Mouse (Mus musculus): ENCODE data around the gene Disp3. TPM values are rescaled to one million over a fixed set of nuclear protein-coding genes. Genes with fewer than 3 reads are reported as not detected.
A peak's percentile ranks its signal among the peaks of the same experiment; 100 is the strongest.

Disp3 gene
- polyA plus RNA-seq, 1 experiment from 2014 or later, result 0.16 TPM

DNA sequence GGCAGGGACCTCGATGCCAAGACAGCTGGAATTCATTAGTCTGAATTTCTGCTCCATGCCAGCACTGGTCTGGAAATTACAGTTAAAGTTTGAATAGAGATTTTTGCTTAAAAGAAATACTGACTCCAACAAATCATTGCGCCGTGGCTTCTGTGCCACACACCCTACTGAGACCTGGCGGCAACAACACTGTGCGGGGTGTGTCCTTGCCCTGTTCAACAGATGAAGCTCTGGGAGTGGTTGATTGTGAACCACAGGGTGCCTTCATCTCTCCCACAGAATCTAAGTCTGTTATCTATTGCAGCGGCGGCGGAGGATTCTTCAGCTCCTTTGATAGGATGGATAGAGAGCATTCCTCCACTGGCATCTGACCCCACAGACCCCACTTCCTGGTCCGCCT, 54.7 kb downstream of the Disp3 start:
- no peaks in the 10 kb centered on the region for H3K27me3 ChIP-seq (ENCODE audit: insufficient read depth, low read length)
- WGBS, result 81% methylated on average over 9 of the region's 9 CpGs
- no peaks in the 10 kb centered on the region for H3K9me3 ChIP-seq (ENCODE audit: low read length)
- H3K9ac ChIP-seq (replicated peaks; ENCODE audit: low read length), result no peak overlapping the region
- H3K4me1 ChIP-seq (ENCODE audit: insufficient read depth, low read length), result no peaks in the 10 kb centered on the region
- no peaks in the 10 kb centered on the region for H3K36me3 ChIP-seq (ENCODE audit: insufficient read depth, low read length)
- no peak for ATAC-seq (ENCODE audit: low FRiP score, low TSS enrichment)
- no peak overlapping the region for H3K27ac ChIP-seq (ENCODE audit: low read length)
- H3K4me3 ChIP-seq (ENCODE audit: low read length), result no peak overlapping the region
- no peak overlapping the region for H3K4me2 ChIP-seq (replicated peaks; ENCODE audit: low read depth, low read length)

DNA sequence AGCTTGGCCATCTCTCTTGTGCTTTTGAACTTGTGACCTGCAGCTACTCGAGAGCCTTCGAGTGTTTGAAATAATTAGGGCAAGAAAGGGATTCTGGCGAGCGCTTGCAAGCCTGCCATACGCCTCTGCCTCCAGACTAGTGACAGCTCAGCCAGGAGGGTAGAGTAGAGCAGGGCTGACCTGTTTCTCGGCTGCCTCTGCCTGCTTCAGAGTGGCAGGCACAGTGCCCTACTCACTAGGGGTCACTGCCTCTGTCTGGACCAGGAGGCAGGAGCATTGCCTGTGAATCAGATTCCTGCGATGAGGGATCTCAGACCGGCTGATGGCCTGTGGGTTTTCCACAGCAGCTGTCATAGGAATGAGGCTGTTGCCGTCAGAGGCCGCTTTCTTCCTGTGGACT, 55.1 kb downstream of the Disp3 start:
- Histone ChIP-seq H3K4me2 (replicated peaks; ENCODE audit: low read depth, low read length) (no peak overlapping the region), H3K9me3 (ENCODE audit: low read length) (no peaks in the 10 kb centered on the region), H3K4me3 (ENCODE audit: low read length) (no peak overlapping the region), H3K4me1 (ENCODE audit: insufficient read depth, low read length) (no peaks in the 10 kb centered on the region), H3K36me3 (ENCODE audit: insufficient read depth, low read length) (no peaks in the 10 kb centered on the region), H3K9ac (replicated peaks; ENCODE audit: low read length) (no peak overlapping the region), H3K27ac (ENCODE audit: low read length) (no peak overlapping the region), H3K27me3 (ENCODE audit: insufficient read depth, low read length) (no peaks in the 10 kb centered on the region)
- ATAC-seq (ENCODE audit: low FRiP score, low TSS enrichment), result no peak
- 58% methylated on average over 10 of the region's 10 CpGs for WGBS

- WGBS, result 73% methylated on average over 4 of the region's 4 CpGs
- no peaks in the 10 kb centered on the region for H3K4me1 ChIP-seq (ENCODE audit: insufficient read depth, low read length)
- H3K36me3 ChIP-seq (ENCODE audit: insufficient read depth, low read length), result no peaks in the 10 kb centered on the region
- no peaks in the 10 kb centered on the region for H3K27me3 ChIP-seq (ENCODE audit: insufficient read depth, low read length)
- no peak overlapping the region for H3K9ac ChIP-seq (replicated peaks; ENCODE audit: low read length)
- H3K4me3 ChIP-seq (ENCODE audit: low read length), result no peak overlapping the region
- H3K4me2 ChIP-seq (replicated peaks; ENCODE audit: low read depth, low read length), result no peak overlapping the region
- no peak for ATAC-seq (ENCODE audit: low FRiP score, low TSS enrichment)
- no peak overlapping the region for H3K27ac ChIP-seq (ENCODE audit: low read length)
- no peaks in the 10 kb centered on the region for H3K9me3 ChIP-seq (ENCODE audit: low read length)
These were observed 55.6 kb downstream of the Disp3 start for GRCm38 (mm10) chr4:148232124-148232523.

DNA sequence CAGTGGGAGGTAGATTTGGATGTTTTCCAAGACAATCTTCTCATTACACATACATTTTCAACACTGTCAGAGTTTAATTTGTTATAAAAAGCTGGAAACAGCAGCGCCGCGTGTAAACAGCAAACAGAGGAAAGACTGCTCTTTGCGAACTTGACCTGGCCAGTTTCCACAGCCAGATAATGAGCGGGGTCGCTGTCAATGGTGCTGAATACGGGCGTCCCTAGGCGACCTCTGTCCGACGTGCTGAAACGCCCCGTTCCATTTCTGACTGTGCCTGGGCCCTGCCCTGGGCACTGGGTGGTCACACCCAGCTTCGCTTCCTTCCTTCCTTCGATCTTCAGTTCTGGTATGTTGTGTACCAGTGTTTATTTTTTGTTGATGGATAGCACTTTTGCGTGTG, 58.1 kb downstream of the Disp3 start:
- no peak overlapping the region for H3K9ac ChIP-seq (replicated peaks; ENCODE audit: low read length)
- WGBS, result 8% methylated on average over 16 of the region's 16 CpGs
- H3K27ac ChIP-seq (ENCODE audit: low read length), result no peak overlapping the region
- H3K27me3 ChIP-seq (ENCODE audit: insufficient read depth, low read length), result no peaks in the 10 kb centered on the region
- H3K9me3 ChIP-seq (ENCODE audit: low read length), result no peaks in the 10 kb centered on the region
- no peak overlapping the region for H3K4me2 ChIP-seq (replicated peaks; ENCODE audit: low read depth, low read length)
- H3K36me3 ChIP-seq (ENCODE audit: insufficient read depth, low read length), result no peaks in the 10 kb centered on the region
- peak; percentile 78; the same call in 1 of the 2 replicates for ATAC-seq (ENCODE audit: low FRiP score, low TSS enrichment)
- no peak overlapping the region for H3K4me3 ChIP-seq (ENCODE audit: low read length)
- no peaks in the 10 kb centered on the region for H3K4me1 ChIP-seq (ENCODE audit: insufficient read depth, low read length)

DNA sequence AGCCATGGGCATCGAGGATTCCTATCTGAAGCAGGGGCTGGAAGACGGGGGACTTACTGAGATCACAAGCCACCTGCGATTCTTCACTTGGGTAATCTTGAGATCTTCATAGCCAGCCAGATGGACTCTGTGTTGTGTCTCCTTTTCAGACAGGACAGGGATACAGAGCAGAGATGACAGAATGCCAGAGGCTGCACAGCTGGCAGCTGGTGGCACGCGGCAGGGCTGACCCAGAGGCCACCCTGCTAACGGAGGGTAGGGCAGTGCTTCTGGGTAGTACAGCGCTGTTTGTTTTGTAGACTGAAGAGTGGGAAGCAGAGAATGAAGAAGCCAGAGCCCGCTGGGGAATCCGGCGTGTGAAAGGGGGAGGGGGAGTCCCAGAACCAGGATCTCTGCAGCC, 64.8 kb downstream of the Disp3 start:
- Histone ChIP-seq H3K27me3 (ENCODE audit: insufficient read depth, low read length) (peaks cover 20% of the 10 kb centered on the region; the same call in 1 of the 2 replicates), H3K4me2 (replicated peaks; ENCODE audit: low read depth, low read length) (no peak overlapping the region), H3K9ac (replicated peaks; ENCODE audit: low read length) (no peak overlapping the region), H3K4me1 (ENCODE audit: insufficient read depth, low read length) (peaks cover 3% of the 10 kb centered on the region; the same call in 1 of the 2 replicates), H3K4me3 (ENCODE audit: low read length) (no peak overlapping the region), H3K9me3 (ENCODE audit: low read length) (no peaks in the 10 kb centered on the region), H3K27ac (ENCODE audit: low read length) (no peak overlapping the region), H3K36me3 (ENCODE audit: insufficient read depth, low read length) (no peaks in the 10 kb centered on the region)
- 0 out of 2 replicates have a peak, but pooled peaks have one; percentile 29 for ATAC-seq (ENCODE audit: low FRiP score, low TSS enrichment)
- WGBS, result 29% methylated on average over 10 of the region's 10 CpGs

DNA sequence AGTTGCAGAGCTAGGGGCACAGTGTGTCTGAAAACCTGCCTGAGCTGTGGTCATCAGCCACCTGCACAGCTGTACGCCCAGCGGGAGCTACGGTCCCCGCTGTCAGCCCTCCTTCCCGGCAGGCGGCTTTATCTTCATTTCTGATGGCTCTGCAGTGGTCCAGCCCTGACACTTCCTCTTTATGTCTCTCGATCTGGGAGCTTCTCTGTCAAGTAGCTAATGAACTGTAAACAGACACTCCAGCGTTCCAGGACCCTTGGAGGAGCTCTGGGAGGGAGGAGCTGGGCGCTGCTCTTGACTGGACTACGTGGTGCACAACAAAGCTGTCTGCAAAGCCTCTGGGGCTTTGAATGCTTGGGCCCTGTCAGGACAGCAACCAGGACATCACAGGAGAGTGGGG, 67.1 kb downstream of the Disp3 start:
- Histone ChIP-seq H3K27ac (ENCODE audit: low read length) (no peak overlapping the region), H3K9me3 (ENCODE audit: low read length) (no peaks in the 10 kb centered on the region), H3K27me3 (ENCODE audit: insufficient read depth, low read length) (peaks cover 20% of the 10 kb centered on the region; the same call in 1 of the 2 replicates), H3K4me2 (replicated peaks; ENCODE audit: low read depth, low read length) (no peak overlapping the region), H3K4me1 (ENCODE audit: insufficient read depth, low read length) (peaks cover 4% of the 10 kb centered on the region; the same call in 1 of the 2 replicates), H3K36me3 (ENCODE audit: insufficient read depth, low read length) (no peaks in the 10 kb centered on the region), H3K4me3 (ENCODE audit: low read length) (no peak overlapping the region), H3K9ac (replicated peaks; ENCODE audit: low read length) (no peak overlapping the region)
- WGBS, result 5% methylated on average over 10 of the region's 10 CpGs
- 0 out of 2 replicates have a peak, but pooled peaks have one; percentile 25 for ATAC-seq (ENCODE audit: low FRiP score, low TSS enrichment)

DNA sequence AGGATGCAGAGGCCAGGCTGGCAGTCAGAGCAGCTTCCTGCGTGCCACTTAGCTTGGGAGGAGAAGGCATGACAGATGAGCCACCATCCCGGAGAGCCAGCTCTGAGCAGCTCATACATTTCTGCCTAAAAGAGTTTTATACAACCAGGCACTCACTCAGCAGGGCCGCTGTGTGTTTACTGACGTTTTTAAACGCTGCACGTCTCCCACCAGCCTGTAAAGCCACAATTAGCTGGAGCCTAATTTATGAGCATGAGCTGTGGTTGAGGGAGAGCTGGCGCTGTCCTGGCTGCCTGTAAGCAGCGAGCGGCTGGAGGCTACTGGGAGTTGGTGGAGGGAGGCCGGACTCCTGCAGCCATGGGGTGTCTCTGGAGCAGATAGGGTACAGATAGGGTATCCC, 69.5 kb downstream of the Disp3 start:
- Histone ChIP-seq H3K27me3 (ENCODE audit: insufficient read depth, low read length) (peaks cover 20% of the 10 kb centered on the region; the same call in 1 of the 2 replicates), H3K4me2 (replicated peaks; ENCODE audit: low read depth, low read length) (no peak overlapping the region), H3K27ac (ENCODE audit: low read length) (no peak overlapping the region), H3K9ac (replicated peaks; ENCODE audit: low read length) (no peak overlapping the region), H3K36me3 (ENCODE audit: insufficient read depth, low read length) (no peaks in the 10 kb centered on the region), H3K4me1 (ENCODE audit: insufficient read depth, low read length) (peaks cover 8% of the 10 kb centered on the region), H3K9me3 (ENCODE audit: low read length) (no peaks in the 10 kb centered on the region), H3K4me3 (ENCODE audit: low read length) (no peak overlapping the region)
- ATAC-seq (ENCODE audit: low FRiP score, low TSS enrichment), result no peak
- 4% methylated on average over 10 of the region's 10 CpGs for WGBS

DNA sequence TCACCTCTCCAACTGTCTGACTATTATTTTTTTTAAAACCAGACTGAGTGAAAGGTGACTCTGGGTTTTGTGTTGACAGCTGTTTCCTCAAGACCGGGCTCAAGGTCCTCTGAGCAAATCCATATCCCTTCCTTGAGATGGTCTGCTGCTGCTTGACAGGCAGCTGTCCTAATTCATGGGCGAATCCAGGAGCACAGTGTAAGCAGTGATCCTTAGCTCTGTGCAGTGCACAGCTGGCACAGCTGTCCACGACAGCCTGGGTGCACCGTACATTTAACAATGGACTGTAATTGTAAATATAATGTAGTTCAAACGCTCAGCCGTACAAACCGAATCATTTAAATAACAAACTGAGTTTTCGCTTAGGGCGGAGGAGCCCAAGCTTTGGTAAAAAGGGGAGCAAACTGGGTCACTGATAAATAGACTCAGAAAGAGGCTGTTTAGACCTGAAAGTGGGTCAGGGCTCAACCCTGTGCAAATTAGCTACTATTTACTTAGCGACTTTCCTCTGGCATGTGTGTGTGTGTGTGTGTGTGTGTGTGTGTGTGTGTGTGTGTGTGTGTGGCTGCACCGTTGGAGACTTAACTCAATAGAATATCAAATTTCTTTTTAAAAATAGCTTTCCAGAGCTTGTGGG, 72.4 kb downstream of the Disp3 start:
- ATAC-seq (ENCODE audit: low FRiP score, low TSS enrichment), result peak; percentile 40; the same call in 1 of the 2 replicates
- Histone ChIP-seq H3K27me3 (ENCODE audit: insufficient read depth, low read length) (peaks cover 10% of the 10 kb centered on the region; the same call in 1 of the 2 replicates), H3K36me3 (ENCODE audit: insufficient read depth, low read length) (no peaks in the 10 kb centered on the region), H3K4me1 (ENCODE audit: insufficient read depth, low read length) (peaks cover 8% of the 10 kb centered on the region), H3K9me3 (ENCODE audit: low read length) (no peaks in the 10 kb centered on the region), H3K9ac (replicated peaks; ENCODE audit: low read length) (no peak overlapping the region), H3K4me2 (replicated peaks; ENCODE audit: low read depth, low read length) (no peak overlapping the region), H3K27ac (ENCODE audit: low read length) (no peak overlapping the region), H3K4me3 (ENCODE audit: low read length) (no peak overlapping the region)
- WGBS, result 26% methylated on average over 11 of the region's 11 CpGs

- H3K27ac ChIP-seq (ENCODE audit: low read length), result no peak overlapping the region
- H3K9ac ChIP-seq (replicated peaks; ENCODE audit: low read length), result no peak overlapping the region
- no peaks in the 10 kb centered on the region for H3K9me3 ChIP-seq (ENCODE audit: low read length)
- H3K4me2 ChIP-seq (replicated peaks; ENCODE audit: low read depth, low read length), result no peak overlapping the region
- H3K36me3 ChIP-seq (ENCODE audit: insufficient read depth, low read length), result no peaks in the 10 kb centered on the region
- H3K4me1 ChIP-seq (ENCODE audit: insufficient read depth, low read length), result peaks cover 8% of the 10 kb centered on the region
- H3K27me3 ChIP-seq (ENCODE audit: insufficient read depth, low read length), result peaks cover 3% of the 10 kb centered on the region; the same call in 1 of the 2 replicates
- WGBS, result 55% methylated on average over 5 of the region's 5 CpGs
- H3K4me3 ChIP-seq (ENCODE audit: low read length), result no peak overlapping the region
- peak; percentile 13; the same call in 1 of the 2 replicates for ATAC-seq (ENCODE audit: low FRiP score, low TSS enrichment)
These were observed 73.2 kb downstream of the Disp3 start for GRCm38 (mm10) chr4:148214460-148215136.

GRCm38 (mm10) chr4:148204873-148205232, 82.9 kb downstream of the Disp3 start:
- ATAC-seq (ENCODE audit: low FRiP score, low TSS enrichment), result no peak
- Histone ChIP-seq H3K27me3 (ENCODE audit: insufficient read depth, low read length) (no peaks in the 10 kb centered on the region), H3K27ac (ENCODE audit: low read length) (no peak overlapping the region), H3K4me2 (replicated peaks; ENCODE audit: low read depth, low read length) (no peak overlapping the region), H3K36me3 (ENCODE audit: insufficient read depth, low read length) (no peaks in the 10 kb centered on the region), H3K4me3 (ENCODE audit: low read length) (no peak overlapping the region), H3K9me3 (ENCODE audit: low read length) (no peaks in the 10 kb centered on the region), H3K4me1 (ENCODE audit: insufficient read depth, low read length) (no peaks in the 10 kb centered on the region), H3K9ac (replicated peaks; ENCODE audit: low read length) (no peak overlapping the region)
- 50% methylated on average over 6 of the region's 6 CpGs for WGBS
